Mouse (Mus musculus) E14TG2a.4 (cell line): Measurements from ENCODE around the gene Cemip2.

Source experiments
- CTCF ChIP-seq: conservative IDR thresholded peaks from 2 replicates; pipeline ENCODE4 v1.5.1; 2014; ENCODE audit warnings: low read length
- NANOG ChIP-seq: IDR thresholded peaks from 2 replicates; pipeline ENCODE4 v1.6.1; 2014; ENCODE audit warnings: borderline replicate concordance, low read length, mixed read lengths
- POU5F1 ChIP-seq: IDR thresholded peaks from 2 replicates; pipeline ENCODE4 v1.6.1; 2014; ENCODE audit warnings: low read length, borderline replicate concordance

DNA sequence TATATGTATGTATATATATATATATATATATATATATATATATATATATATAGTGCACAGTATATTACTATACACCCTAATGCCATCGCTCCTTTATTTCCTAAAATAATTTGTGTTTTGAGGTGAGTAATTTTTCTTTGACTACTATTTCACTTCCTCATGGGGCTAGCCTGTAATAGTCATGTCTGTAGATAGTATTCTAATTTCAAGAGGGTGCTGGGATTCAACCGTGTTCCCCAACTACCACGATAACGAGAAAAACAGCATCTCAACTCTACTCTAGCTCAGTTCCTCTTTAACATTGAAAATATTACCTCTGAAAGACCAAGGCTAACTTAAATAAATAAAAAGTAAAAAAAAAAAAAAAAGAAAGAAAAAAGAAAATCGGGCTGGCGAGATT, 49.8 kb upstream of the Cemip2 start:
- TF ChIP-seq CTCF (no peak), NANOG (no peak), POU5F1 (no peak)
